Mouse (Mus musculus): ENCODE results near the gene Pxn.

The Pxn gene

GRCm38 (mm10) chr5:115491771-115492322 lies 14.6 kb upstream of the Pxn start:
- no peak for TF ChIP-seq GATA4 (IDR thresholded peaks at IDR 0.05; ENCODE audit: insufficient replicate concordance, low read length)

GRCm38 (mm10) chr5:115492711-115493335 lies 13.7 kb upstream of the Pxn start:
- no peak for TF ChIP-seq GATA4 (IDR thresholded peaks at IDR 0.05; ENCODE audit: insufficient replicate concordance, low read length)

GRCm38 (mm10) chr5:115493441-115493840 lies 13.0 kb upstream of the Pxn start:
- no peak for TF ChIP-seq GATA4 (IDR thresholded peaks at IDR 0.05; ENCODE audit: insufficient replicate concordance, low read length)

GRCm38 (mm10) chr5:115497033-115497432 lies 9.4 kb upstream of the Pxn start:
- TF ChIP-seq GATA4 (IDR thresholded peaks at IDR 0.05; ENCODE audit: insufficient replicate concordance, low read length): no peak

- TF ChIP-seq GATA4 (IDR thresholded peaks at IDR 0.05; ENCODE audit: insufficient replicate concordance, low read length): no peak
Measured at GRCm38 (mm10) chr5:115498307-115499240, 7.9 kb upstream of the Pxn start.

GRCm38 (mm10) chr5:115500383-115500935 lies 6.0 kb upstream of the Pxn start:
- no peak for TF ChIP-seq GATA4 (IDR thresholded peaks at IDR 0.05; ENCODE audit: insufficient replicate concordance, low read length)

GRCm38 (mm10) chr5:115503035-115503434 lies 3.4 kb upstream of the Pxn start:
- no peak for TF ChIP-seq GATA4 (IDR thresholded peaks at IDR 0.05; ENCODE audit: insufficient replicate concordance, low read length)

GRCm38 (mm10) chr5:115507267-115507980 lies 948 bp downstream of the Pxn start:
- no peak for TF ChIP-seq GATA4 (IDR thresholded peaks at IDR 0.05; ENCODE audit: insufficient replicate concordance, low read length)

- TF ChIP-seq GATA4 (IDR thresholded peaks at IDR 0.05; ENCODE audit: insufficient replicate concordance, low read length): no peak
Measured at GRCm38 (mm10) chr5:115507981-115508858, 1.7 kb downstream of the Pxn start.

- no peak for TF ChIP-seq GATA4 (IDR thresholded peaks at IDR 0.05; ENCODE audit: insufficient replicate concordance, low read length)
Measured at GRCm38 (mm10) chr5:115508859-115509147, 2.3 kb downstream of the Pxn start.

GRCm38 (mm10) chr5:115509321-115509761 lies 2.9 kb downstream of the Pxn start:
- TF ChIP-seq GATA4 (IDR thresholded peaks at IDR 0.05; ENCODE audit: insufficient replicate concordance, low read length): no peak

- TF ChIP-seq GATA4 (IDR thresholded peaks at IDR 0.05; ENCODE audit: insufficient replicate concordance, low read length): no peak
Measured at GRCm38 (mm10) chr5:115509790-115510689, 3.6 kb downstream of the Pxn start.

GRCm38 (mm10) chr5:115512375-115512774 lies 5.9 kb downstream of the Pxn start:
- TF ChIP-seq GATA4 (IDR thresholded peaks at IDR 0.05; ENCODE audit: insufficient replicate concordance, low read length): no peak
